Mouse (Mus musculus): Measurements from ENCODE around the gene Slc7a10.
A peak's percentile ranks its signal among the peaks of the same experiment; 100 is the strongest.

Gene Slc7a10

DNA sequence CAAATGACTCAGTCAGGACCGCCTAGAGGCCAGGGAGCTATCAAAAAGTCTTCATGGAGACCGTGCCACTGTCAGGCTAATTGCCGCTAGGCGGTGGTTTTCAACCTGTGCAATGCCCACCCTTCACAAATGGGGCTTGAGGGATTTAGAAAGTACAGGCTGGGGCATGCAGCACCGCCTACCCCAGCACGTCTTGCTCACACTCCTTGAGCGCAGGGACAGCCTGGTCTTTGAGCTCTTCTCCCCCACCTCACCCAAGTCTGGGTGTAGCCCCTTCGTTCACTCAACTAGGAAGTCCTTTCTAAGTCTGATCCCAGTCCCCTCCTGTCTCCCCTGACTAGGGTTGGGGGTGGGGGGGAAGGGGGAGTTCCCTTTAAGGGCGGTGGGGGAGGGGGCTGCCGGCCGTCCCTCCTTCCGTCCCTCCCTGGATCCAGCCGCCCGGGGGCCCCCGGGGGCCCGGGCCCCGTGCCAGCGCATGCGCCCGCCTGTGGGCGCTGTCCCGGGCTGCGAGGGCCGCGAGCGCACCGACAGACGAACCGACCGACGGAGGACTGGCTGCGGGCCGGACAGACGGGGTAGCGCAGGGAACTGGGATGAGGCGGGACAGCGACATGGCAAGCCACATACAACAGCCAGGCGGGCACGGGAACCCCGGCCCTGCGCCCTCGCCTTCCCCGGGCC, at the start of gene Slc7a10:
Gene Slc7a10, plus strand, starts transcription at position 497 of the 681 bp plus-strand sequence.
- no peak for DNase-seq (ENCODE audit: low spot score in 2 of 2)

DNA sequence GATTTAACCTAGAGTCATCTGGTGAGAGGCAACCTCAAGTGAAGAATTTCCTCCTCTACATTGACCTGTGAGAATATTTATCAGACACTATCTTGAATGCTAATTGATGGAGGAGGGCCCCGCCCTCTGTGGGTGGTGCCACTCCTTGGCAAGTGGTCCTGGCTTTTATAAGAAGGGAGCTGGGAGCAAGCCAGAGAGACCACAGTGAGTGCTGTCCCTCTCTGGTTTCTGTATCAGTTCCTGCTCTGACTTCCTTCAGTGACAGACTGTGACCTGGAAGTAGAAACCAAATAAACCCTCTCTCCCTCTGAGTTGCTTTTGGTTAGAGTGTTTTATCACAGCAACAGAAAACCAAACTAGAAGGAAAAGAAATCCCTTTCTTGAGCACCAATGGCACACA, 48.7 kb upstream of the Slc7a10 start:
- no peak for DNase-seq (ENCODE audit: low spot score in 2 of 2)

DNA sequence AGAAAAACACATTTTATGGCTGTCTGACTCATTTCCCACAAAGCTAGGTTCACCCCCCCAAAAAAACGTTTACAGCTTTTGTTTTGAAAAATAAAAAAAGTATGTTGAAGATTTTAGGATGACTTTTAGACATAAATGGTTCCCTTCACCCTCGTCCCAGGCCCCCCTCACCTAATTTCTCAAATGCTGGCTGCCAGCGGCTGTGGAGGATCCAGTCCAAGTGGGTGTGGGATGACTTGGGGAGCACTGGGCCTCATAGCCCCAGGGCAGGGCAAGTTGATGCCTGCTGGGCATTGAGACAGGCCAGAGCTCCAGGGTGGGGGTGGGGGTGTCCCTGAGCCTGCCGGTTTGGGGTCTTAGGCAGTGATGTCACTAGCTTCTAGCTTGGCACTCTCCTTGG, 47.7 kb upstream of the Slc7a10 start:
- DNase-seq (ENCODE audit: low spot score in 2 of 2) = no peak

DNA sequence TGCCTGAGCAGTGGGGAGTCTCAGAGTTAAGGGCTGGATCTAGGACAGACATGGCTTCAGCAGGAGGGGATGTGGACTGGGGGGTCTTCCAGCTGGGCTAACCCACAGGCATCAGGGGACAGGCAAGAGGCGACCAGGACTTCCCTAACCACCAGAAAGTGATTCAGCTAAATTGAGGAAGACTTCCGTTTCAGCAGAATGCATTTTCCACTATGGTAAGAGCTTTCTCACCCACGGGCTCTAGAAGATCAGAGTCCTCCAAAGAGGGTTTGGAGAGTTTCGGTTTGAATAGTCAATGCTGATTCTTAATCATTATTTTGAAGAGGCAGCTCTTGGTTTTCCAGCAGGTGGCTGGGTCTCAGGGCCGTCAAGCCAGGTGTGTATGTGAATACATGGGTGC, 46.3 kb upstream of the Slc7a10 start:
- no peak for DNase-seq (ENCODE audit: low spot score in 2 of 2)

DNA sequence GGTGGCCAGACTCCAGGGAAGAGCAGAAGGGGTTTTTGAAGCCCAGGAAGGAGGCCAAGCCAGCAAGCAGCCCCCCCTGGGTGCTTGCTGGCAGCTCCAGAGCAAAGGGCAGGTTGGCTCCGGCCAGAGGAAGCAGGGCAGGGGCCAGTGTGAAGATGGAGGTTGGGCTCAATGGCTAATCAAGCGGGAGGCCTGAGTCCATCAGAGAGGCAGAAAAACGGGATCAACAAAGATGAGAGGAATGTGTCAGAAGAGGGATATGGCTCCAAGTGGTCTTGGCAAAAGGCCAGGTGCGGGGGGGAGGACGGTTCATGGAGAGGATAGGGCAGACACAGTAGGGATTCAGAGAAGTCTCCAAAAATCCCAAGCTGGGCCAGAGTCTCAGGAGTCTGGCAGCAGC, 44.7 kb upstream of the Slc7a10 start:
- DNase-seq (ENCODE audit: low spot score in 2 of 2) = no peak

DNA sequence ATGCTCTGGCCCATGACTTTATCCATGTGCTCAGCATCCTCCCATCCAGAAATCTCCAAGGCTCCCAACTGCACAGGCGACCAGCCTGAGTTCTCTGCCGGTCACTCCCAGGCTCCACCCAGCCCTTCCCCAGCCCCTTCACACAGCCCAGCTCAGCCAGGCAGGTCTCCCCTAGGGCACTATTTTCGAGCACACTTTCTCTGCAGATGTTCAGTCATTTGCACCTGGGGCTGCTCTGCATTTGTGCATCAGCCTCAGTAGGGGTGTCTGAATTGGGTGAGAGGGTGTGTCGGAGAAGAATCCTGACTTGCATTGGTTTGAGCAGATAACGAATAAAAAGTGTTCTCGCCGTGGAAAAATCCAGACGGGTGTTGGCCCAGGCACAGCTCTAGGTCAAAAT, 43.7 kb upstream of the Slc7a10 start:
- DNase-seq (ENCODE audit: low spot score in 2 of 2) = no peak

DNA sequence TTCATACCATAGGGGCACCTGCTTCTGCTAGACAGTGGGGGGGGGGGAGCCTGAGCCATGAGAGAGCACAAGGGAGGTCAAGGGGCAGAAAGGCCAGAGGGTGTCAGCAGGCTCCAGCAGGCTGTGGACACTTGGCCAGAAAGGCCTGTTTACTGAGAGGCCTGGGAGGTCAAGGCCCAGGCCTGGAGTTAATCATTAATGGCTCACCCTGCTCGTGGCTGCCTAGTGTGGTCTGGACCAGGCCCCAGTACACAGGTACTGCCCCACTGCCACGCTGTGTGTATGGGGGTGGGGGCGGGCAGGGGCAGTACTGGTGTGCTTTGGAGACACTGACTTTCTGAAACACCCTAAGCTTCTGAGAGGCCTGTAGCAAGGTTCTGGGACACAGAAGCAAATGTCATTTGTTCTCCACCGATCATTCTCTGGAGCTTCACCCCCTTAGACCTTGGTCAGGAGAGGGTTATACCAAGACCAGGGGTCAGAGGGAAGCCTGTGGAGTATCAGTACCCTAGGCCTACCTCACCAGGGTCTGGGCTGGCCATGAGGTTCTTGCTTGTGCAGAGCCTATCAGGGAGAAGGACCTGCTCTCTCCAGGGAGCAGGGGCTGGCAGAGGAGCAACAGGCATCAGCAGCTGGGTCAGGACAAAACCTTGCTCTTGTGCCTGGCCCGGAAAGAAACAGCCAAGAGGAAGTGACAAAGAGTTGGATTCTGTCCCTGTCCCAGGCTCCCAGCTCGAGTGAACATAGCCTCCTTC, 42.1 kb upstream of the Slc7a10 start:
- DNase-seq (ENCODE audit: low spot score in 2 of 2) = no peak

DNA sequence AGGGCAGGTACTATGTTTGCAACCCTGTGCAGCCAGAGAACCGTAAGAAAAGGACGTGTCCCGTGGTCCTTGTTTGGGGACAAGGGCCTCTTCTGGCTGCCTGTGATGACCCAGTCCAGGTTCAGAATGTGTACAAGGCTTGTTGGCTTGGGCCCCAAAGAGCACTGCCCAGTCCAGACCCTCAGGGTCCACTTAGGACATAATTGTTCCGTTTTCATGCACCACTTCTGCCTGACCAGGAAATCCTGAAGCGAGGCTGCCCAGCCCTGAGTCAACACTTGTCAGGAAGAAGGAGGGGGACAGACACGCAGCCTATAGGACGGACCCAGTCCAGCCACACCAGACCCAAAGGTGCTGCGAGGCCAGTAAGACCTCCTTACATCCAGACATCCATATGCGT, 41.1 kb upstream of the Slc7a10 start:
- DNase-seq (ENCODE audit: low spot score in 2 of 2) = no peak

DNA sequence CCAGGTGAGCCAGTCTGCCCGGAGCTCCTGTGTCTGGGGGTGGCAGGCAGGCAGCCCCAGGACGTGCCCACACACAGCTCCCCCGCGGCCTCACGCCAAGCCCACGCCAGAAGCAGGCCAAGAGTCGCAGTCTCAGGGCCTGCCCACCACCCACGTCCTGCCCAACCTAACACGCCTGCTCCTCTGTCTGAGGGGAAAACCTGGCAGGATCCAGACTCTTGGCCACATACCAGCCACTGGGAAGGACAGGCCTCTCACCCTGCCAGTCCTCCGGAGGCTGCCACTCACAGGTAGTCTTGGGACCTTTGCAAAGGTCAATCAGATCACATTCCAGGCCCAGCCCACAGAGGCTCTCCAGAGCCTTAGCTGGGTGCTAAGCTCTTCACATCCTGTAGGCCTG, 39.9 kb upstream of the Slc7a10 start:
- DNase-seq (ENCODE audit: low spot score in 2 of 2) = no peak

DNA sequence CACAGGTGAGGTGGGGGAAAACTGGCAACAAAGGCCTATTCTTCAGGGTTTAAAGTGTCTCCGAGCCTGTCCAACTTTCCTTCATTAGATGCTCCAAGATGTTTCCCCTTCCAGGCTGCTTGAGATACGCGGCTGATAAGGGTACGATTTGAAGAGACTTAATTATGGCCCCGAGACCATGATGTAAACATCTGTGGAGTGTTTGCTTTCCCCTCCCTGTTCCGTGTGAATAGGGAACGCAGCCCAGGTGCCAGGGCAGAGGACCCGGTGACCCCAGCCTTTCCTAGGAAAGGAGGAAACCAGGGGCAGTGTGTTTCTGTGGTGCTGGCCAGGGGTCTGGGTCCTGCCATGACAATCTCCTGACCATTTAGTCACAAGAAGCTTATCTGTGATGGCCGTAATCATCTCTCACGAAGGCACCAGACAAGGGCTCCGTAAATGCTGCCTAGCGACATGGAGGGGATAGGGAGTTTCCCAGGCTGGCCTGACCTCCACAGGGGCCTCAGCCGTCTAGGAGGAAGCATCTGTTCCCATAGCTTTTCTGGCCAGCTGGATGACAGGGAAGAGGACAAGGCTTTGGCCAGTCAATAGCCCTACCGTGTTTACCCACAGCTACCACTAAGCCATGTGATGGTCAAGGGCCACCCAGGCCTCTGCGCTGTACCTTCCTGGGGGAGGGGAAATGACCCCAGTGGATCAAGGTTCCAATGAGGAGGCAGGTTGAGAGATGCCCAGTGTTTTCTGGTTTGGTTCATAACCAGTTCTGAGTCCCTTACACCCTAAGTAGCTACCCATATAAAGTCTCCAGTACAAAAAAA, 36.4 kb upstream of the Slc7a10 start:
- DNase-seq (ENCODE audit: low spot score in 2 of 2) = no peak

DNA sequence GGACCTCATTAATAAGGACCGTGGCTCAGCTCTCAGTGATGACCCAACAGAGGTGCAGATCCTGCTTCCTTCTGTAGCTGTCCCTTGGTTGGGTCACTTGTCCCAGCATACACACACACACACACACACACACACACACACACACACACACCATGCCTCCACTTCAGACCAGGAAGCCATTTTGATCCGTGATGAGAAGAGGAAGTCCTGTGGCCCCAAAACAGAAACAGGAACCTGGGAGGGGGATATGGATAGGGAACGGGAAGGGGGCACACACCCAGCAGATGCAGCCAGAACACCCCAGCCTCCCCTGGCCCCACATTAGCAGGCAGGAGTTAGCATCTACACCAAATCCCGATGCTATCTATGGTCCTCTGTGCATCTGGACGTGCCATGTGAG, 35.3 kb upstream of the Slc7a10 start:
- DNase-seq (ENCODE audit: low spot score in 2 of 2) = no peak

DNA sequence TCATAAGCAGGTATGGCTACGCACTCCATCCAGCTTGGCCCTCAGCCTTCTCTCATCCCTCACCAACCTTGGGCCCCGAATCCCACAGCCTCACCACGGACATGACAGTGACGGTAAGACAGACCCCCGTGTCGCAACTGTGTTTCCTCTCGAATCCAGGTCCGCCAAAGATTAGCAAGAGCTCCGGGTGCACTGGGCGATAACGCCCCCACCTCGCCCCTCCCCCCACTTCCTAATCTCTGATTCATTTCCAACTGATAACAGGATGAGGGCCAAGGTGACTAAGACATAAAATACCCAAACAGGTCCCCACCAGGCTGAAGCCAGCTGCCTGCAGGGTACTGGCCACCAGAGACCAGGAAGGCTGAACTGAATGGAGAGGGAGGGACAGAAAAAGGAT, 31.7 kb upstream of the Slc7a10 start:
- DNase-seq (ENCODE audit: low spot score in 2 of 2) = no peak

DNA sequence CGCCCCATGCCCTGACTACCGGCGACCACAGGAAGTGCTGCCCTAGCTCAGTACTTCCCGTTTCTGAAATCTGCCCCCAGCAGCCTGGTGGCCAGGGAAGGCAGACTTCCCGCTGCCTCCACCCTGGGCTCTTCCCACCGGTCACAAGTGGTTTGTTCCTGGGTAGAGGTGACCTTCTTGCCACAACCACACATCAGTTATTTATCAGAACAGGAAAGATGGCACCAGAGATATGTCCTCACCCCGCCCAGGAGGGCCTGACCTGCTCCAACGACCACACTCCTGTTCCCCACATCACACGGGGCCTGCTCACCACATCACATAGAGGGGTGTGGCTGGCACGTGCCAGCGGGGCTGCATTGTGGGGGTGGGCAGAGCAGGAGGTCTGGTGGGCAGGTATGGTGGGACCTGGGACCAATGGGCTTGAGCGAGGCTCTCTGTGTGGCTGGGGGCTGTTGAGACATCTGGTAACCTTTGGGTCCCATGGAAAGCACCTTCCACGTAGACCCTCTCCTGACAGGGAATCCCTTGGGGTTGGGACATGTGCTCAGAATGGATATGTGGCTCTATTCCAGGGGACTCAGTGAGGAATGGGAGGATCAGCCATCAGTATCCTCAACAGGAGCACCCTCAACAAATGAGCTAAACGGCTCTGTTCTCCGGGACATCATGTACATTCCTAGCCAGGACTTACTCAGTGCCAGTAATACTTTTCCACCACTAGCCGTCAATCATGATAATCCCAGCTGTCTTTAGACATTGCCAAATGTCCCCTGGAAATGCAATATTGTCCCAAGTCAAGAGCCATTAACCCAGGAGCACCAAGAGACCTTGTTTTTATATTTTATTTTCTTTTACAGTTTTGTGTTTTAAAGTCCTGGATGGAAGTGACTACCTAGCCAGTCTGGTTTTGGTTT, 29.4 kb upstream of the Slc7a10 start:
- DNase-seq (ENCODE audit: low spot score in 2 of 2) = no peak

DNA sequence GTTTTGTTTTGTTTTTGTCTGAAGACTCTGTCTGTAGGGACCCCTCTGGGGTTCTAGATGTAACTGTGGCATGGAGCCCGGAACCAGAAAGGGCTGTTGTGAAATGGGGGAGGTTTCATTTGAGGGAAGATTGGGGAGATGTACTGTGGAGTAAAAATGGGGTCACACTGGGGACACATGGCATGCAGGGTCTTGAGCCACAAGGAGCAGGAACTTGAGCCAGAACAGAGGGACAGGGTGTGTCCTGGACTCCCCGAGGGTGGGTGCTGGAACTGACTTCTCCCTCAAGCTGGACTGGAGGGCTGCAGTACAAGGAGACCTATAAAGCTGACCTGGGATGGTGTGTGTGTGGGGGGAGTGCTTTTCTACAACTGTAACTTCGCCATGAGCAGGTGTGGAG, 28.7 kb upstream of the Slc7a10 start:
- DNase-seq (ENCODE audit: low spot score in 2 of 2) = no peak

DNA sequence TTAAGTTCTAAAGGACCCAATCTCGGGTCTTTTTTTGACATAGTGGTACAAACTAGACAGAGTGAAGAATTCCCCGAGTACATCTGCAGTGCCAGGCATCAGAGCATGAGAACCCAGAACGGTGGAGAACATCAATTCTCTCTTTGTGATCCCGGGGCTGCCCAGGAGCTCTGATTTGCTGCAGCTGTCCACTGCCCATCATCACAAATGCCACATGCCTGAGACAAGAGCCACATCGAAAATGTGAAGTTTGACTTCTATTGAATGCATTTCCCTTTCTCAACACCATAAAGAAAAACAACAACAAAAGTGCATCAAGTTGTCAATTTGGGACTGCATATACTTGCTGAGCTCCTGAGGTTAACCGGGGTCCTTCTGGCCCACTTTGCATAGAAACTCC, 23.7 kb upstream of the Slc7a10 start:
- no peak for DNase-seq (ENCODE audit: low spot score in 2 of 2)

DNA sequence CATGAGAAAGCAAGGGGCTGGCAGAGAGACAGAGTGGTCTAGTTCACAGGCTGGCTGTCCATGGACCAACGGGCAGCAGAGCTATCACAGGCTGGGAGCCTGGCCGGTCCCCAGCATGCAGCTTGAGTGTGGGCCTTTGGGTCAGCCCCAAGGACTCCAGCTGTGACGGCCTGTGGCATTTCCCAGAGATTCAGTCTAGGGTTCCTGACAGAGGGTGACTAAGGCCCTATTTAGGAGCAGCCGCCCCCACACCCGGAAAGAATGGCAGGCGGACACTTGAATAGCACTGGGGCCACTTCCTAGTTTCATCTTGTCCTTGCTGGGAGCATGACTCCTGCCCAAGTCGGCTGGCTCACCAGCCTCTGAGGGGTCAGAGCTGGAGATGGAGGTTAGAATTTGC, 22.6 kb upstream of the Slc7a10 start:
- no peak for DNase-seq (ENCODE audit: low spot score in 2 of 2)

DNA sequence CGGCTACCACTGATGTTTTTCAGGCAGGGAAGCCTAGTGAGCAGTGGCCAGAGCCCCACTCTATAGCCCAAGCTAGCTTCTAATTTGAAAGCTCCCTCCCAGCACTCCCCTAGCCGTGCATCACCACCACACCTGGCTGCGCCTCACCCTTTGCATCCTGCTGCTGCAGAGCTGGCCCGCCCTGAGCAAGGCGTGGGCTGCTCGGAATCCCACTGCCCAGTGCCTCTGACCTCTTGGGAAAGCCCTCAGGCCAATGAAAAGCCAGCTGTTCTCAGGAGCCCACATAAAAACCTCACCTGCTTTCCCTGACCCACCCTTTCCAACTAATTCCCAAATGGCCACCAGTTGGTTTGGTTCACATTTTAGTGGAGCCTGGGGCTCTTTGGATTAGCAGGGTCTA, 22.1 kb upstream of the Slc7a10 start:
- DNase-seq (ENCODE audit: low spot score in 2 of 2) = no peak

DNA sequence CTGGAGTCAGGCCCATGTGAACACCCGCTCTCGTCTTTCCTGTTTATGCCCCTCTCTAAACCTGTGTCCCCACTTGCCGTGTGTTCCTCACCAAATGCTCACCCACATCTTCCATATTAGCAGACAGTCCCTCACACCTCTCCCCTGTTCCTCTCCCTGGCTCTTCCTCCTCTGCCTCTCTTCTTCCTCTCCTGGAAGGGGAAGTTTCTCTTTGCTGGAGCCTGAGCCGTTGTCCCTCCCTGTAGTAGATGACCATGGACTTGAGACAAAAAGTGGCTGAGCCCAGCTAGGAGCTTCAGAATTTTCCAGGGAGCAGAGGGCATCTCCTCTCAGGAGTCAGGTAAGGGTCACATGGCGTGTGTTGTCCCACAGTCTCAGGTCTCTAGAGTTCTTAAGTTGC, 19.2 kb upstream of the Slc7a10 start:
- no peak for DNase-seq (ENCODE audit: low spot score in 2 of 2)

DNA sequence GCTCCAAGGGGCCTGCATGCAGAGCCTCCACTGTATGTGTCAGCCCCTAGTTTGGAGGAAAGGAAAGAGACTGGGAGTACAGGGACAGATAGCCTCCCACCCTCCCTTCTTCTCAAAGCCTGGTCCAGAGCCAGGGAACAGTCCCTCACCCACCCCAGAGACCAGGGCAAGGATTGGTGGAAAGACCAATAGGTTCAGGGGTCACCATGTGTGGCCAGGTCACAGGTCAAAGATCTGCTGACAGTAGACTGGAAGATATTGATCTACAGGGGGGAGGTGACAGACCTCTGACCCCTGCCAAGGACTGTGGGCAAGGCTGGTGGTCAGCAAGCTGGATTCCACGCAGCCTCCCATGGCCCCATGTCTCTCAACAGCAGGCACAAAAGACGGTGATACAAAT, 18.3 kb upstream of the Slc7a10 start:
- no peak for DNase-seq (ENCODE audit: low spot score in 2 of 2)

DNA sequence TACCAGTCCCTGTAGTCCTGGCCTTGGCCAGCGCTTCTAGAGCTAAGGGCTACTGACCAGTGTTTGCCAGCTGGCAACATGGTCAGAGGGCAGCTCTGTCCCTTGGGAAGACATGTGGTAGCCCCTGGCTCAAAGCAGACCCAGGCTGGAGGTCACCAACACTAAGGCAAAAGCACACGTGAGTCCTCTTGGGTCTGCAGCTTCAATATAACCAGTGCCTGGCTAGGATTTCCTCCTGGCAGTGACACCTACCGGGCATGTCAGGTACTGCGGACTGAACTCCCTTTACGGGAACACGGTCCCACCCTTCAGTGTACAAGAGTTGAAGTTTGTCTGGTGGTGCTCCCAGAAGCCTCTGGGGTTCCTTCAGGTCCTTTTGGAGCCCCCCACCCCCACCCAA, 16.8 kb upstream of the Slc7a10 start:
- peak; percentile 85 to 91 for DNase-seq (ENCODE audit: low spot score in 2 of 2)

DNA sequence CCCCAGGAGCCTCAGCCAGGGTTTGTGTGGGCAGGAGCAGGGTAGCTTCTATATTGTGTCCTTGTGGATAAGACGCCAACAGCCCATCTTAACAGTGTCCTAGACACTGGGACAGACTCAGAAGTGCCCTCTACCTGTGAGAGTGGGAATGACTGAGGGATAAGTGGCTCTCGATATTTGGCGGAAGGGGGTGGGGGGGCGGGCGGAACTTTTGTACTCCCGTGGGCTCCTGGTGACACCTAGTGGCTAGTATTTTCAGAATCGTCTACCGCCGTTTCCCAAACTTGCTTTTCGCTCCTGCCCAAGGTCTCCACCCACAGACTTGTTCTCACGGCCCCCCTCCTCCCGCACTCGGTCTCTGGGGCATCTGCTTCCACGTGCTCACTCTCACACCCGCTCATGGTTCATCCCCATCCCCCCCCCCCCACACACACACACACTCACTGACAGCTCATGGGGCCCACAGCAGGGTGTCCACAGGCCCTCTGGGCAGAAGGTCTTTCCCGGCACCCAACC, 14.3 kb upstream of the Slc7a10 start:
- DNase-seq (ENCODE audit: low spot score in 2 of 2) = peak; percentile 75 to 86

DNA sequence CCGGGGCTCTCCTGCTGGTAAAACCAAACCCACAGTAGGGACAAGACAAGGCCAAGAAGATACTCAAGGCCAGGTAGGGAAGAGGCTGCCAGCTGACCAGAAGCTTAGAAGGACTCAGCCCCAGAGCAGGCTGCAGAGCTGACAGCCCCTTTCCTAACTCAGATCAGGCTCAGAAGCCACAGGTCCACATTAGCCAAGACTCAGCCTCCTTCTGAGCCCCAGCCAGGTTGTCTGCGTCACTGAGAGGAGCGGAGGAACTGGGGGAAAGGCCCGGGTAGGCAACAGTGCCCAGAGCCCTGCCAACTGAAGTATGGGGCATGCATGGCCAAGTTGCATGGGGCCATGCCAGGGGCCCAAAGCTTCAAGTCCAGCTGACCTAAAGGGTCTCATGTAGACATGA, 13.7 kb upstream of the Slc7a10 start:
- no peak for DNase-seq (ENCODE audit: low spot score in 2 of 2)
